Mouse (Mus musculus) embryo, embryonic 10 days (tissue): ENCODE results near the gene Ncbp1.

Source experiments
- DNase-seq: peaks from one replicate; pipeline ENCODE4 v3.0.0-alpha.2; 2015; ENCODE audit warnings: low spot score

The Ncbp1 gene

GRCm38 (mm10) chr4:46201834-46202561, 63.6 kb downstream of the Ncbp1 start:
- peak; percentile 88 for DNase-seq

GRCm38 (mm10) chr4:46202562-46203126, 64.2 kb downstream of the Ncbp1 start:
- peak; percentile 29 for DNase-seq

- no peak for DNase-seq
Measured at GRCm38 (mm10) chr4:46221090-46221489, 82.7 kb downstream of the Ncbp1 start.
